Mouse (Mus musculus) naive thymus-derived CD4-positive, alpha-beta T cell, adult 2 months (primary cell): ENCODE measurements around the gene Olfr1408.

Experiments used
- DNase-seq: peaks from one replicate; pipeline ENCODE4 v3.0.0-alpha.2; 2011; ENCODE audit warnings: low read depth

Gene Olfr1408

GRCm38 (mm10) chr1:173137274-173137673 lies at the start of gene Olfr1408:
Olfr1408 (minus strand) TSS chr1:173137374.
- DNase-seq = no peak

GRCm38 (mm10) chr1:173174154-173174842 lies 37.1 kb upstream of the Olfr1408 start:
- no peak for DNase-seq
